In genomic region chr10:112105785-112106184, GRCm38 (mm10) we compare ENCODE assay signal across 8 mouse cellular contexts. TPM values are rescaled to one million over a fixed set of nuclear protein-coding genes. Genes with fewer than 3 reads are reported as not detected.
DNase-seq lines count a peak whose midpoint lies in the region.

No protein-coding gene starts in this region.

- DNase-seq in ES-CJ7 (ENCODE audit: low read depth, low spot score), result peak; percentile 58
- DNase-seq in c-Kit-positive CD71-negative TER-119-negative erythroid progenitor cells, embryonic 14.5 days (ENCODE audit: low read depth), result peak; percentile 31
- peak; percentile 8 for DNase-seq in fibroblast of lung, adult 2 months (ENCODE audit: low read depth)
- DNase-seq in heart, postnatal 36 days, result peak; percentile 44 to 69
- peak; percentile 15 to 69 for DNase-seq in layer of hippocampus, adult 8-10 months (ENCODE audit: low spot score in 2 of 2)
- peak; percentile 10 to 19 for DNase-seq in lung, adult 18-20 months
- DNase-seq in ovary, postnatal 36 days (ENCODE audit: low spot score), result peak; percentile 32
- DNase-seq in thymus, postnatal 14 days, result peak; percentile 61

- intact Hi-C loops in heart, postnatal 36 days (cut with DNase I), result loop anchor here (2.0 kb wide), 1 partner anchor 45 kb away; the partner anchor contains the start of gene Glipr1l1

RNA-seq across cellular contexts. Expression of gene Glipr1l2, which starts 22.6 kb away (rescaled TPM):
- total RNA-seq in heart, postnatal 36 days (2021), result not detected
- not detected for total RNA-seq in layer of hippocampus, adult 8-10 months (2022)

RNA-seq across cellular contexts. Expression of gene Glipr1l1, which starts 45.8 kb away (rescaled TPM):
- not detected for total RNA-seq in heart, postnatal 36 days (2021)
- total RNA-seq in layer of hippocampus, adult 8-10 months (2022), result not detected

RNA-seq across cellular contexts. Expression of gene Glipr1l3, which starts 54.3 kb away (rescaled TPM):
- total RNA-seq in heart, postnatal 36 days (2021), result not detected
- not detected for total RNA-seq in layer of hippocampus, adult 8-10 months (2022)

RNA-seq across cellular contexts. Expression of gene Caps2, which starts 57.6 kb away (rescaled TPM):
- total RNA-seq in heart, postnatal 36 days (2021), result not detected
- under 1 TPM; 0.16 to 0.31 (median 0.19) TPM for total RNA-seq in layer of hippocampus, adult 8-10 months (2022)

Comparison
In these comparisons a context has a peak if more than half of its experiments do, and no peak if none do; other contexts are left out.
1. Peak in every context shown above with its lines: DNase-seq.
2. DNase-seq: peak in every context shown above with its lines; median percentile 61 in thymus, postnatal 14 days; 58 in ES-CJ7; 56 in heart, postnatal 36 days; 42 in layer of hippocampus, adult 8-10 months; 32 in ovary, postnatal 36 days; 31 in c-Kit-positive CD71-negative TER-119-negative erythroid progenitor cells, embryonic 14.5 days; 14 in lung, adult 18-20 months; 8 in fibroblast of lung, adult 2 months.